Mouse (Mus musculus) hindbrain, embryonic 15.5 days (tissue): Measurements from ENCODE around the gene Zfp839. TPM values are rescaled to one million over a fixed set of nuclear protein-coding genes. Genes with fewer than 3 reads are reported as not detected.

ENCODE experiments used
- ATAC-seq: fragments of 200-750 bp; cut with Nextera tagmentation; 2 replicates; pipeline ENCODE4 v1.8.0; 2017; ENCODE audit warnings: low read depth, moderate number of reproducible peaks, moderate TSS enrichment; ENCODE audit not compliant: low FRiP score
- H3K27ac ChIP-seq: fragments of 300-500 bp; sonication (generic); replicated peaks from 2 replicates; pipeline ENCODE4 v1.5.1; 2015; ENCODE audit warnings: mild to moderate bottlenecking, inconsistent platforms
- H3K27me3 ChIP-seq: fragments of 300-500 bp; sonication (generic); 2 replicates; pipeline ENCODE4 v1.6.1; 2015; ENCODE audit warnings: control low read depth, inconsistent platforms
- H3K36me3 ChIP-seq: fragments of 300-500 bp; sonication (generic); 2 replicates; pipeline ENCODE4 v1.6.1; 2015; ENCODE audit warnings: control low read depth, inconsistent platforms
- H3K4me1 ChIP-seq: fragments of 300-500 bp; sonication (generic); replicated peaks from 2 replicates; pipeline ENCODE4 v1.6.1; 2015; ENCODE audit warnings: control low read depth, inconsistent platforms
- H3K4me2 ChIP-seq: fragments of 300-500 bp; sonication (generic); 2 replicates; pipeline ENCODE4 v1.6.1; 2015; ENCODE audit warnings: moderate library complexity, mild to moderate bottlenecking, inconsistent platforms
- H3K4me3 ChIP-seq: fragments of 300-500 bp; sonication (generic); 2 replicates; pipeline ENCODE4 v1.5.1; 2015; ENCODE audit warnings: mild to moderate bottlenecking, inconsistent platforms
- H3K9ac ChIP-seq: fragments of 300-500 bp; sonication (generic); 2 replicates; pipeline ENCODE4 v1.6.1; 2015; ENCODE audit warnings: inconsistent platforms
- H3K9me3 ChIP-seq: fragments of 300-500 bp; sonication (generic); 2 replicates; pipeline ENCODE4 v1.6.1; 2016; ENCODE audit warnings: control low read depth, inconsistent platforms
- WGBS: fragments of 180-500 bp; shearing (Covaris S2); methylation state at CpG from one replicate; pipeline ENCODE4 v1.1.7; 2015; 5-methylcytosine and 5-hydroxymethylcytosine counted together
- polyA plus RNA-seq: library from polyadenylated mRNA; unstranded; fragments of >200 nt; fragmentation: Nextera tagmentation; extraction: Ambion mirVana; gene quantifications from 2 replicates; pipeline ENCODE4 v1.2.1, GENCODE M21; 2015

Gene Zfp839
- polyA plus RNA-seq, 1 experiment from 2014 or later = 4.4 TPM

DNA sequence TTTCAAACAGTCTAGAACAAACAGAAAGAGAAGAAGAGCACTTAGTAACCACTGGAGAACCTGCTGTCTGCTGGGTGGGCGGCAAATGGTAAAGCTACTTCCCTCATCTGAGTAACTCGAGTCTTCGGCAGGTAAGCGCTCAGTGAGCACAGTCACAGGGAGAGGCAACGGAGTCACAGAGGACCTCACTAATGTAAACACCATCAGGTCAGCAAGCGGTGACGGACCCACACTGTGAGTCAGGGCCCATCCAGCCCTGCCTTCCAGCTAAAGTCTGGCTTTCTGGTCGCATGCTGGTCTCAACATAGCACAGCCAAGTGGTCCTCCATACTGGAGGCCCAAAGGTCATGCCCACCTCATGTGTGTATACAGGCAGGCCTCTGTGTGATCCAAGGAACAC, 30.7 kb upstream of the Zfp839 start:
- H3K4me3 ChIP-seq = no peak overlapping the region
- H3K36me3 ChIP-seq = no peaks in the 10 kb centered on the region
- H3K27me3 ChIP-seq = no peaks in the 10 kb centered on the region
- H3K4me2 ChIP-seq = no peak overlapping the region
- 83% methylated on average over 8 of the region's 8 CpGs for WGBS
- no peak for ATAC-seq
- H3K27ac ChIP-seq = no peak overlapping the region
- no peaks in the 10 kb centered on the region for H3K4me1 ChIP-seq
- no peaks in the 10 kb centered on the region for H3K9me3 ChIP-seq
- no peak overlapping the region for H3K9ac ChIP-seq

DNA sequence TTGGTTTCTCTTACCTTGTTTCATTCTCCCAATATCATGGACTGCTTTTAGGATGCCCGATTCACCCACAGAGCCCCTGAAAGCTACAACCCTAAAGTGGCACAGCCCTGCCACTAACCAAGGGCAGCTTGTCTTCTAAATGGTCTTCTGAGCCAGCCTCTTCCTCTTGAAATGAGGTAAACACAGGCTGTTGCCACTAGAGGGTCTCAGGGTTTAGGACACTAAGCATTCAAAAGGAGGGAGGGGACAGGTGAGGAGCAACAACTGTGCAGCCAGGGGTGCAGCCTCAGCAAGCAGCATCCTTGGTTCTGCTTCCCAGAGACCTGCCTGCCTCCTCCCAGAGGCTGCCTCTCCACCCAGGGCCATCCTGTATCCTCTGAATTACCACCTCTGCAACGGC, 28.3 kb upstream of the Zfp839 start:
- no peak for ATAC-seq
- 100% methylated on average over 2 of the region's 2 CpGs for WGBS

DNA sequence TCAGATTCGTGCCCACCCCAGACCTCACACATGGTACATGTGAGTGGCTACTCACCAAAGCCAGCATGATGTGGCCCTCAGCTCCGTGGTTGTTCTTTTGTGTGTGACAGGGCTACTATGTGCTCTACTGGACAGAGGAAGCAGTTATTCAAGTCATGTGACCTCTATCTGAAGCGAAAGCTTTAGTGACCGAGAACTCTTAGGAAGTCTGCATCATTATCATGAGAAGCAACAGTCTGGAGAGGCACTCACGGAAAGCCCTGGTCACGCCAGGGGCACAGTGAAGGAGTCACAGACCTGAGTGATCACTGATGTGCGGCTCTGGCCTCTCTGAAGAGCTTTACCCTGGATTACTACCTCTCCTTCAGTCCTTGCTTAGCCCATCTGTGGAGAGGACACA, 27.7 kb upstream of the Zfp839 start:
- no peak overlapping the region for H3K4me3 ChIP-seq
- WGBS = 89% methylated on average over 7 of the region's 7 CpGs
- H3K27ac ChIP-seq = no peak overlapping the region
- no peaks in the 10 kb centered on the region for H3K27me3 ChIP-seq
- no peaks in the 10 kb centered on the region for H3K4me1 ChIP-seq
- ATAC-seq = no peak
- no peaks in the 10 kb centered on the region for H3K9me3 ChIP-seq
- H3K4me2 ChIP-seq = no peak overlapping the region
- H3K9ac ChIP-seq = no peak overlapping the region
- peaks cover 3% of the 10 kb centered on the region; the same call in 1 of the 2 replicates for H3K36me3 ChIP-seq

More for the DNA sequence above, 28.3 kb upstream of the Zfp839 start:
- Histone ChIP-seq H3K4me3 (no peak overlapping the region), H3K9me3 (no peaks in the 10 kb centered on the region), H3K9ac (no peak overlapping the region), H3K36me3 (peaks cover 3% of the 10 kb centered on the region; the same call in 1 of the 2 replicates), H3K27ac (no peak overlapping the region), H3K4me2 (no peak overlapping the region), H3K4me1 (no peaks in the 10 kb centered on the region), H3K27me3 (no peaks in the 10 kb centered on the region)

DNA sequence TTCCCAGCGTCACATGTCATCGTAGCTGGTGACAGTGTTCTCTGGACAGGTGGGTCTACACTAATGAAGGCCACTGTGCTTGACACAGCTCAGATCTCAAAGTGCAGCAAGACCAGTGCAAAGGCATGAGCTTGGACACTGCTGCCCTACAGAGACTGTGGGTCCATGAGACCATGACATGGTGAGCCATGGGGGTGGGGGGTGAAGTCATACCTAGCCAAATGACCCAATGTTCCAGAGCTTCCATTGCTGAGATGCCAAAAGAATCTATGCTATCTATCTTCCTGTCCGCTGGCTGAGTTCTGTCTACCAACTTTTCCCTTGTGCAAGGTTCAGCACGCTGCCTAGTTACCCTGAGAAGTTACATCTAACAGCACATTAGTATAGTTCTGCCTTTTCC, 21.1 kb upstream of the Zfp839 start:
- Histone ChIP-seq H3K9ac (no peak overlapping the region), H3K36me3 (peaks cover 3% of the 10 kb centered on the region; the same call in 1 of the 2 replicates), H3K27ac (no peak overlapping the region), H3K4me1 (no peaks in the 10 kb centered on the region), H3K27me3 (no peaks in the 10 kb centered on the region), H3K4me2 (no peak overlapping the region), H3K9me3 (no peaks in the 10 kb centered on the region), H3K4me3 (no peak overlapping the region)
- ATAC-seq = no peak
- WGBS = 94% methylated on average over 4 of the region's 4 CpGs

DNA sequence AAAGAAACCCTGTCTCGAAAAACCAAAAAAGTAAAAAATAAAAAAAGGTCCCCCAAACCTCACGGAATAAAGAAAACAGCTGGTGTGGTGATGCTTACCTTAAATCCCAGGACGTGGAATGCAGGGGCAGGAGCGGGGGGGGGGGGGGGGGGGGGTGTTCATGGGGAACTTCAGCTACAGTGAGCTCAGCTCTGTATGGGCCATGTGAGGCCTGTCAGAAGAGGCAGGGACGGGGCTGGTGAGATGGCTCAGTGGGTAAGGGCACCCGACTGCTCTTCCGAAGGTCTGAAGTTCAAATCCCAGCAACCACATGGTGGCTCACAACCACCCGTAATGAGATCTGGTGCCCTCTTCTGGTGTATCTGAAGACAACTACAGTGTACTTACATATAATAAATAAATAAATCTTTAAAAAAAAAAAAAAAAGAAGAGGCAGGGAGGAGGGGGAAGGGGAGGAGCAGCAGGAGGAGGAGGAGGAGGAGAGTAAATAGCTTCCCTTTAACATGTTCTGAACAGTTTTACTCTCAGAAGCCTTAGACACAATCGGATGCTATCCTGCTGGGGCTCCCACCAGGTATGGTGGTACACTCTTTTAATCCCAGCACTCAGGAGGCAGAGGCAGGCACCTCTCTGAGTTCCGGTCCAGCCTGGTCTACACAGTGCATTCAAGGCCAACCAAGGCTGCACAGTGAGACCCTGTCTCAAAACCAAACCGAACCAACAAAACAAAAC, 19.6 kb upstream of the Zfp839 start:
- H3K9ac ChIP-seq = no peak overlapping the region
- H3K9me3 ChIP-seq = no peaks in the 10 kb centered on the region
- H3K4me3 ChIP-seq = no peak overlapping the region
- no peak for ATAC-seq
- peaks cover 3% of the 10 kb centered on the region; the same call in 1 of the 2 replicates for H3K36me3 ChIP-seq
- WGBS = 89% methylated on average over 9 of the region's 11 CpGs
- H3K4me1 ChIP-seq = no peaks in the 10 kb centered on the region
- no peak overlapping the region for H3K4me2 ChIP-seq
- no peak overlapping the region for H3K27ac ChIP-seq
- H3K27me3 ChIP-seq = no peaks in the 10 kb centered on the region

DNA sequence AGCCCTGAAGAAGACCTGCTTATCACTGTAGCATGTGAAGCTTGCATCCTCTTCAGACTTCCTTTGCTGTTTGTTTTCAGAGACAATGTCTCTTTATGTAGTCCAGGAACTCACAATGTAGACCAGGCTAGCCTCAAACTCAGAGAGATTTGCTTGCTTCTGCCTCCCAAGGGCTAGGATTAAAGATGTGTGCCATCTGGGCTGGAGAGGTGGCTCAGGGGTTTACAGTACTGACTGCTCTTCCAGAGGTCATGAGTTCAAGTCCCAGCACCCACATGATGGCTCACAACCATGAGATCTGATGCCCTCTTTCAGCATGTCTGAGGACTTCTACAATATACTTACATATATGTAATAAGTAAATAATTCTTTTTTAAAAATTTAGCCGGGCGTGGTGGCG, 14.9 kb upstream of the Zfp839 start:
- peaks cover 21% of the 10 kb centered on the region for H3K4me1 ChIP-seq
- H3K36me3 ChIP-seq = no peaks in the 10 kb centered on the region
- H3K9ac ChIP-seq = no peak overlapping the region
- no peak overlapping the region for H3K27ac ChIP-seq
- no peak overlapping the region for H3K4me3 ChIP-seq
- no peak overlapping the region for H3K4me2 ChIP-seq
- no peaks in the 10 kb centered on the region for H3K27me3 ChIP-seq
- ATAC-seq = no peak
- 97% methylated on average over 3 of the region's 3 CpGs for WGBS
- H3K9me3 ChIP-seq = no peaks in the 10 kb centered on the region

DNA sequence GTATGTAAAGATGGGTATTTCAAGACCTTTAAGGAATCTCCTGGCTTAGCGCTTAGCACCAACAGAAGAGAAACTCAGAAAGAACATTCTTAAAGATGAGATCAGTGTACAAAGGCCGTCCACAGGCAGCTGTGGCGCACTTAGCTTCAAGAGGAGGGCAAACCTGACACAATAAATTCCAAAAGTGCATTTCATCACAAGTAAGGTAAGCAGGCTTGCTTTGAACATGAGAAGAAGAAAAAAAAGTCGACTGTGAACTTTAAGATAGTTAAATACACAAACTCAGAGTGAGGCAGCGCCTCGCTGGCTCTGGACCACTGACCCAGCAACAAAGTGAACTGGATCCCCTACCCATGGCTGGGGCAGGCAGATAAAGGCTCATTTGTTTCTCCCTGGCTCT, 13.3 kb upstream of the Zfp839 start:
- 37% methylated on average over 6 of the region's 6 CpGs for WGBS
- peak overlapping the region; percentile 35 for H3K4me2 ChIP-seq
- H3K27me3 ChIP-seq = no peaks in the 10 kb centered on the region
- H3K4me3 ChIP-seq = no peak overlapping the region
- 0 out of 2 replicates have a peak overlapping the region, but pooled peaks have one; percentile 4 for H3K9ac ChIP-seq
- no peak for ATAC-seq
- peaks cover 29% of the 10 kb centered on the region for H3K4me1 ChIP-seq
- no peaks in the 10 kb centered on the region for H3K36me3 ChIP-seq
- H3K27ac ChIP-seq = peak overlapping the region; percentile 65
- H3K9me3 ChIP-seq = no peaks in the 10 kb centered on the region

DNA sequence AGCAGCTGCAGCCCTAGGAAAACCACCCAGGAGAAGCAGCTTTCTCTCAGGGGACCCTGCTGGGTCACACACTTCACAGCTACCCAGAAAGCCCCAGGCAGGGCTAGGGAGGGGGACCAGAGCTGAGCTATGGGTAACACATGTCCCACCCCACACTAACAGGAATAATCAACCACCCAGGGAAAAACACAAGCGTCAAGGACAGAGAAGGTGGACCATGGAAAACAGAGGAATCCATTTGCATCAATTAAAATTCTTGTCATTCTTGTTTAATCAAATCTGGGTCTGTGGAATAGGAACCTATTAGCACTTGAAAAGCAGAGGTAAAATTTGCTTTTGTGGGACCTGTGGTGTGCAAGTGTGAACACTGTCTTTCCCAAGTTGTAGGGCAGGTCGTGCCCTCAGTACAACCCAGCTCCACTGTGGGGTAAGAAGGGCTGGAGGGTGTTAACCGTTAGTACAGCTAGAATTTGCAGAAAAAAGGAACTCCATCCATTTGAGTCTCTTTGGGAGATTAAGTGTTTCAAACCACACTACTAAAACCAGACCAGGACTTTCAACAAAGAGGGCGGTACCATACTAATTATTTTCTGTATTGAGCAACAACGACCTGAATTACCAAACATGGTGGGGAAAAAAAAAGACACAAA, 12.7 kb upstream of the Zfp839 start:
- Histone ChIP-seq H3K4me1 (peaks cover 29% of the 10 kb centered on the region), H3K9me3 (no peaks in the 10 kb centered on the region), H3K36me3 (no peaks in the 10 kb centered on the region), H3K4me2 (peak overlapping the region; percentile 35), H3K27me3 (no peaks in the 10 kb centered on the region), H3K9ac (0 out of 2 replicates have a peak overlapping the region, but pooled peaks have one; percentile 4), H3K27ac (peak overlapping the region; percentile 65), H3K4me3 (no peak overlapping the region)
- WGBS = 32% methylated on average over 5 of the region's 5 CpGs
- no peak for ATAC-seq

DNA sequence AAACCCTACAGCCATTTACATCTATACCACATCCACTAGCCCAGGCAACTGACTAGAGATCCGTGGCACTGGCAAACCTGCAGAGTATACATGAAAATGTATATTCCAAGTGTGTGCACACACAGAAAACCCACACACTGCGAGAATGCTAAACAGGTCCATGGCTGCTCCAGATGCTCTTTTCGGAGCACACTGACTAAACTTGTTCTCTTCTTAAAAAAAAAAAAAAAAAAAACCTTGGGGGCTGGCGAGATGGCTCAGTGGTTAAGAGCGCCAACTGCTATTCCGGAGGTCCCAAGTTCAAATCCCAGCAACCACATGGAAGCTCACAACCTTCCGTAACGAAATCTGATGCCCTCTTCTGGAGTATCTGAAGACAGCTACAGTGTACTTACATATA, 12.2 kb upstream of the Zfp839 start:
- Histone ChIP-seq H3K4me1 (peaks cover 29% of the 10 kb centered on the region), H3K4me3 (no peak overlapping the region), H3K9me3 (no peaks in the 10 kb centered on the region), H3K9ac (no peak overlapping the region), H3K36me3 (no peaks in the 10 kb centered on the region), H3K4me2 (no peak overlapping the region), H3K27ac (peak overlapping the region; percentile 65; the same call in 1 of the 2 replicates), H3K27me3 (no peaks in the 10 kb centered on the region)
- no peak for ATAC-seq
- 87% methylated on average over 8 of the region's 8 CpGs for WGBS

DNA sequence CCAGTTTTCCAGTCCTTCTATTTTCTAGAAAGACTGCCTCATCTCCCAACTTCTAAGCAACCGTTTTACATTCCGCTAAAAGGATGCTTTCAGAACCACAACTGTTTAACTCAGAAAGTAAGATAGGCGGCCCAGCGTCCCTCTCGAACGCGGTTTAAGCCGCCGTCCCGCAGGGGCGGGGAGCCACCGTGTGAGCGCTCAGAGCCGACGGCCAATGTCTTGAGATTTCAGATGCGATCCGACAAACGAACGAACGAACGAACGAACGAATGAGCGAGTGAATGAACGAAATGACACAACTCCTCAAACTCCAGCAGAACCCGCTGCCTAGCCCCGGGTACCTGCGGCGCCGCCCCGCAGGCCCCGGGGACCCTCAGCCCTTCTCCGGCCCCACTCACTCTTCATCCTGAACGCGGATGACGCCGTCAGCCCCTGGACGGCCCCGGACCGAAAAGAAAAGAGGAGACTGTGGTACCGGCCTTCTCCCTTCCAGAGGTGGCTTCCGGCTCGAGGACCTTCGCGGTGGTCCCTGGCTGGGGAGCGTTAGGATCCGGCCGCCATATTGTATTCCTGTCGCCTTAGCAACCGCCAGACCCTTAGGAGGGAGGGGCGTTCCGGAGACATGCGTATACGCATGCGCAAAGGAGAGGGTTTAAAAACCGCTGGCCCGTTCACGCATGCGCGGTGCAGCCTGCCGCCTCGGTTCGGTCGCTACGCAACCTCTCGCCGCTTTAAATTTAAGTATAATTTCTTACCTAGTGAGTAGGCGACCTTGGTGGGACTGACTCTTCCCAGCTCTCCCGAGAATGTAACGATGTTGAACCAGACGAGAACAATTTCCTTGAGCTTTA, 9.5 kb upstream of the Zfp839 start, which contains the start of gene Mok:
TSS of gene Mok (minus strand) at position 592 of the 851 bp plus-strand sequence.
- ATAC-seq = peak; percentile 88
- under 1% methylated on average over 71 of the region's 71 CpGs for WGBS
- Histone ChIP-seq H3K9ac (peak within 1 kb of the TSS; percentile 63), H3K27me3 (0 out of 2 replicates have a peak, but pooled peaks cover 2% of the 10 kb centered on the region), H3K9me3 (no peaks in the 10 kb centered on the region), H3K36me3 (no peaks in the 10 kb centered on the region), H3K4me3 (peak within 1 kb of the TSS; percentile 80), H3K4me1 (peaks cover 47% of the 10 kb centered on the region), H3K4me2 (peak within 1 kb of the TSS; percentile 64), H3K27ac (peak within 1 kb of the TSS; percentile 77)

DNA sequence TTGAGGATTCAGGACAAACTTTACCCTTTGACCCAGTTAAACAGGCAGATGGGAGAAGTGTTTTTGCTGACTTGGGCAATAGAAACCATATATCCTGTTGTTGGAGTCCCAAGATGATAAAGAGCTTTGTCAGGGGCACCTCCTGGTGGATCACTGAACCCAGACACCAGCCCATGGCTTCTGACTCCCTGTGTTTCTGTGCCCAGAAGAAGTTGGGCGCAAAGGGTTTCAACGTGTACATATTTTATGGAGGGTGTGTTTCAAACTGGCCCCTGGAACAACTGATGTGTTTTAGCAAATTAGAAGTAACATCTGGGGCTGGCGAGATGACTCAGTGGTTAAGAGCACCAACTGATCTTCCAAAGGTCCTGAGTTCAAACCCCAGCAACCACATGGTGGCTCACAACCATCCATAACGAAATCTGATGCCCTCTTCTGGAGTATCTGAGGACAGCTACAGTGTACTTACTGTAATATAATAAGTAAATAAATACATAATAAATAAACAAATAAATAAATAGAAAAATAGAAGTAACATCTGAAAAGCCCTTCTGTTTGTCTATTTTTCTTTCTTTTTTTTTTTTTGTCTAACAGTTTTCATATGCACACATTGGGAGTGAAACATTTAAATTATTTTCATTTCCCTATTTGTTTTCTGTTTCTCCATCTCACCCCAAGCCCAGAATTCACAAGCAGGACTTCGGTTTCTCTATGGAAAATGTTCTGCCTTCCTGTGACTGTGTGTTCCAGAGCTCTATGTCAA, 8.1 kb upstream of the Zfp839 start:
- Histone ChIP-seq H3K4me2 (no peak overlapping the region), H3K4me3 (no peak overlapping the region), H3K27me3 (peaks cover 14% of the 10 kb centered on the region), H3K36me3 (no peaks in the 10 kb centered on the region), H3K9me3 (no peaks in the 10 kb centered on the region), H3K4me1 (peaks cover 48% of the 10 kb centered on the region), H3K27ac (no peak overlapping the region), H3K9ac (no peak overlapping the region)
- no peak for ATAC-seq
- 69% methylated on average over 5 of the region's 5 CpGs for WGBS
